Mouse (Mus musculus) hindbrain, embryonic 14.5 days (tissue): Measurements from ENCODE around the gene Prrt3. TPM values are rescaled to one million over a fixed set of nuclear protein-coding genes. Genes with fewer than 3 reads are reported as not detected.
A peak's percentile ranks its signal among the peaks of the same experiment; 100 is the strongest.

ENCODE experiments used
- ATAC-seq: fragments of 200-750 bp; cut with Nextera tagmentation; 2 replicates; pipeline ENCODE4 v1.8.0; 2017; ENCODE audit warnings: moderate number of reproducible peaks, mild to moderate bottlenecking, moderate TSS enrichment, moderate library complexity; ENCODE audit not compliant: low FRiP score
- DNase-seq: peaks from one replicate; pipeline ENCODE4 v3.0.0-alpha.2; 2015; ENCODE audit warnings: low spot score
- H3K27ac ChIP-seq: fragments of 300-500 bp; sonication (generic); 2 replicates; pipeline ENCODE4 v1.5.1; 2014; ENCODE audit warnings: mild to moderate bottlenecking, moderate library complexity
- H3K27me3 ChIP-seq: fragments of 300-500 bp; sonication (generic); 2 replicates; pipeline ENCODE4 v1.6.1; 2014; ENCODE audit warnings: mild to moderate bottlenecking, low read length, mixed read lengths; ENCODE audit not compliant: control insufficient read depth, insufficient read depth
- H3K36me3 ChIP-seq: fragments of 300-500 bp; sonication (generic); replicated peaks from 2 replicates; pipeline ENCODE4 v1.6.1; 2014; ENCODE audit not compliant: control insufficient read depth, insufficient read depth
- H3K4me1 ChIP-seq: fragments of 300-500 bp; sonication (generic); replicated peaks from 2 replicates; pipeline ENCODE4 v1.6.1; 2014; ENCODE audit warnings: antibody characterized with exemption, low read length, mixed read lengths; ENCODE audit not compliant: control insufficient read depth, insufficient read depth
- H3K4me2 ChIP-seq: fragments of 300-500 bp; sonication (generic); replicated peaks from 2 replicates; pipeline ENCODE4 v1.6.1; 2014; ENCODE audit warnings: mild to moderate bottlenecking, moderate library complexity
- H3K4me3 ChIP-seq: fragments of 300-500 bp; sonication (generic); replicated peaks from 2 replicates; pipeline ENCODE4 v1.5.1; 2014; ENCODE audit warnings: mild to moderate bottlenecking, low read length
- H3K9ac ChIP-seq: fragments of 300-500 bp; sonication (generic); 2 replicates; pipeline ENCODE4 v1.6.1; 2014
- H3K9me3 ChIP-seq: fragments of 300-500 bp; sonication (generic); 2 replicates; pipeline ENCODE4 v1.6.1; 2016; ENCODE audit warnings: low read length; ENCODE audit not compliant: control insufficient read depth
- WGBS: fragments of 180-500 bp; shearing (Covaris S2); extraction: QIAGEN DNeasy Blood & Tissue Kit; methylation state at CpG from one replicate; pipeline ENCODE4 v1.1.7; 2014; 5-methylcytosine and 5-hydroxymethylcytosine counted together
- polyA plus RNA-seq: library from polyadenylated mRNA; unstranded; fragments of >200 nt; fragmentation: Nextera tagmentation; extraction: Ambion mirVana; gene quantifications from 2 replicates; pipeline ENCODE4 v1.2.1, GENCODE M21; 2014

Prrt3 gene
- polyA plus RNA-seq, 1 experiment from 2014 or later = 10.5 TPM

DNA sequence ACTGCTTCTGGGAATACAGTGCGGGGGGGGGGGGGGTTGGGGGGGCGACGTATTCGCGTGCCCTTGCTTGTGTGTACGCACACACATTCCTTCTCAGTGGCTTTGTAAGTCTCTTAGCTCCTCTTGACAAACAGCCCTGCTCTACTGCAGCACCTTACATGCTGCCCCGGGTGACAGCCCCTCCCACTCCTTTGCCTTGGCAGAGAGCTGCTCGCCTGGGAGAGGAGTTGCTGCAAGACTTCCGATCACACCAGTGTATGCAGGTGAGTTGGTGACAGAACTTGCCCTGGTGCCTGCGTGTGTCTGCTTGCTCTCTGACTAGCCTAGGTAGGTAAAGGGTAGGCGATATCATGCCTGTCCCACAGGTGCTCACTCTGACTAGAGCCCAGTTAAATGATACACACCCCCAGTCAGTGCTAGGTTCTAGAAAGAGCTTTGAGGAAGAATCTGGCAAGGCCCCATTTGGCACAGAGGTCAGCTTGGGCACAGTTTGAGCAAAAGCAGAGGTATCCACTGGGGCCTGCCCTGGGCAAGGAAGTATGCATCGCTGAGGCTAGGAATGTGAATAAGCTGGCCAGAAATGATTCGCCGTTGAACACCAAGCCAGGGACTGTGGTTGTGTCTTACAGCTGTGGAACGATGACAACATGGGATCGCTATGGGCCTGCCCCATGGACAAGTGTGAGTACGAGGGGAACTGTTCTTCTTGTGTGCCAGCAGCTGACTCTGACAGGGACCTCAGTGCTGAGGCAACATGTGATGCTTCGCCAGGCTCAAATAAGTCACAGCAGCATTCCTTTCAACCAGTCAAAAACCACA is 21.0 kb downstream of the Prrt3 start:
- no peaks in the 10 kb centered on the region; the same call in none of the 2 replicates for H3K27me3 ChIP-seq
- no peak overlapping the region for H3K4me3 ChIP-seq
- 62% methylated on average over 18 of the region's 18 CpGs for WGBS
- peaks cover 29% of the 10 kb centered on the region for H3K4me1 ChIP-seq
- H3K36me3 ChIP-seq = peaks cover 3% of the 10 kb centered on the region; the same call in 1 of the 2 replicates
- no peak overlapping the region for H3K4me2 ChIP-seq
- H3K9ac ChIP-seq = no peak overlapping the region
- no peak overlapping the region for H3K27ac ChIP-seq
- DNase-seq = no peak
- H3K9me3 ChIP-seq = no peaks in the 10 kb centered on the region
- ATAC-seq = no peak

DNA sequence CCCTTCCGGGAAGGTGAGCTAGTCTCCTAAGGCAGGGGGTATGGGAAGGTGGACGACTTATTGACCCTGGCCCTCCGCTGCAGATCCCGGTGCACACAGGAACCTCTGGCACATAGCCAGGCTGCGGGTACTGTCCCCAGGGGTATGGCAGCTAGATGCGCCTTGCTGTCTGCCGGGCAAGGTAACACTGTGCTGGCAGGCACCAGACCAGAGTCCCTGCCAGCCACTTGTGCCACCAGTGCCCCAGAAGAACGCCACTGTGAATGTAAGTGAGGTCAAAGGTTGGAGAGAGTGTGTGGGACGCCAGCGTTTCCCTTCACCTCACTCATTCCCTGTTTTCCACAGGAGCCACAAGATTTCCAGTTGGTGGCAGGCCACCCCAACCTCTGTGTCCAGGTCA is 22.8 kb downstream of the Prrt3 start:
- Histone ChIP-seq H3K27ac (no peak overlapping the region), H3K36me3 (no peaks in the 10 kb centered on the region), H3K9ac (no peak overlapping the region), H3K4me2 (no peak overlapping the region), H3K9me3 (no peaks in the 10 kb centered on the region), H3K4me3 (no peak overlapping the region), H3K27me3 (no peaks in the 10 kb centered on the region; the same call in none of the 2 replicates), H3K4me1 (peaks cover 12% of the 10 kb centered on the region)
- no peak for ATAC-seq
- WGBS = 77% methylated on average over 10 of the region's 10 CpGs
- no peak for DNase-seq

- H3K9me3 ChIP-seq = no peaks in the 10 kb centered on the region
- H3K27ac ChIP-seq = no peak overlapping the region
- no peaks in the 10 kb centered on the region for H3K36me3 ChIP-seq
- no peak overlapping the region for H3K4me2 ChIP-seq
- no peaks in the 10 kb centered on the region; the same call in none of the 2 replicates for H3K27me3 ChIP-seq
- ATAC-seq (no peak), DNase-seq (no peak)
- 29% methylated on average over 7 of the region's 7 CpGs for WGBS
- no peak overlapping the region for H3K9ac ChIP-seq
- H3K4me1 ChIP-seq = peaks cover 9% of the 10 kb centered on the region
- no peak overlapping the region for H3K4me3 ChIP-seq
These were observed 24.4 kb downstream of the Prrt3 start for GRCm38 (mm10) chr6:113477353-113477752.

DNA sequence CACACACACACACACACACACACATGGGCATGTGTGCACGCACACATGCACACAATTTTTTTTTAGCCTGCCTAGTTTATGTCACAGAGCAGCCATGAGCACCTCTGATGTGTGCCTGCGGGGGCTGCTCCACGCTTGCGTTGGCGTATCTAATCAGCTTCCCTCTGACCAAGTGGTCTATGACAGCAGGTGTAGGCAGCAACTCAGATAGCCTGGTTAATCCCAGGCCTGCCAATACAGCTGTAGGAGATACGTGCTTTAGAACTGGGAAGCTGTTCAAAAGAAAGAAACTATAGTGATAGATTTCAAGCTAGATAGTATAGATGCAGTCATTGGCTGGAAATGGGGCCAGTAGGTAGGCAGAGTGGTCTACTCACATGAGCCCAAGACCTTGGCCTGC is 28.0 kb downstream of the Prrt3 start:
- 84% methylated on average over 6 of the region's 6 CpGs for WGBS
- H3K36me3 ChIP-seq = no peaks in the 10 kb centered on the region
- H3K27me3 ChIP-seq = peaks cover 20% of the 10 kb centered on the region; the same call in 1 of the 2 replicates
- no peak overlapping the region for H3K4me3 ChIP-seq
- H3K9ac ChIP-seq = no peak overlapping the region
- no peak overlapping the region for H3K27ac ChIP-seq
- DNase-seq = no peak
- no peak for ATAC-seq
- H3K4me2 ChIP-seq = no peak overlapping the region
- peaks cover 7% of the 10 kb centered on the region; the same call in 1 of the 2 replicates for H3K4me1 ChIP-seq
- no peaks in the 10 kb centered on the region for H3K9me3 ChIP-seq

DNA sequence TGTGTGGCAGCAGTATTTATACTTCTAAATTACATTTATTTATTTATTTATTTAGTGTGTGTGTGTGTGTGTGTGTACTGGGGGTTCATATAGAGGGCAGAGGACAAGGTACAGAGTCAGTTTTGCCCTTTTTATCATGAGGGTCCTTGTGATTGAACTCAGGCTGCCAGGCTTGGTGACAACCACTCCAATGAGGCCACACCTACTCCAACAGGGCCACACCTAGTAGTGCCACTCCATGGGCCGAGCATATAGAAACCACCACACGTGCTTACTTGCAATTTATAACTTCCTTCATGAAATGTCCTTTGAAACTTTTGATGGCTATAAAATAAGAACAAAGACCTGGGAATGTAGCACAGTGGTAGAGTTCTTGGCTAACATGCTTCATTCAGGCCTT is 28.5 kb downstream of the Prrt3 start:
- no peak overlapping the region for H3K9ac ChIP-seq
- no peak overlapping the region for H3K4me2 ChIP-seq
- peaks cover 7% of the 10 kb centered on the region; the same call in 1 of the 2 replicates for H3K4me1 ChIP-seq
- no peaks in the 10 kb centered on the region for H3K36me3 ChIP-seq
- ATAC-seq (no peak), DNase-seq (no peak)
- no peak overlapping the region for H3K4me3 ChIP-seq
- WGBS = 74% methylated on average over 2 of the region's 2 CpGs
- H3K27me3 ChIP-seq = peaks cover 20% of the 10 kb centered on the region; the same call in 1 of the 2 replicates
- no peaks in the 10 kb centered on the region for H3K9me3 ChIP-seq
- no peak overlapping the region for H3K27ac ChIP-seq

GRCm38 (mm10) chr6:113472061-113472460 is 29.7 kb downstream of the Prrt3 start:
- whole genome bisulfite sequencing = 60% methylated on average over 10 of the region's 10 CpGs
- no peak for DNase-seq
- no peak overlapping the region for H3K4me3 ChIP-seq
- H3K9me3 ChIP-seq = no peaks in the 10 kb centered on the region
- peaks cover 23% of the 10 kb centered on the region; the same call in 1 of the 2 replicates for H3K27me3 ChIP-seq
- H3K9ac ChIP-seq = no peak overlapping the region
- H3K4me1 ChIP-seq = peaks cover 7% of the 10 kb centered on the region; the same call in 1 of the 2 replicates
- H3K27ac ChIP-seq = no peak overlapping the region
- no peak overlapping the region for H3K4me2 ChIP-seq
- ATAC-seq = no peak
- no peaks in the 10 kb centered on the region for H3K36me3 ChIP-seq

- Histone ChIP-seq H3K4me3 (no peak within 1 kb of the TSS), H3K4me1 (peaks cover 7% of the 10 kb centered on the region; the same call in 1 of the 2 replicates), H3K4me2 (peak within 1 kb of the TSS; percentile 20; the same call in 1 of the 2 replicates), H3K27me3 (peaks cover 23% of the 10 kb centered on the region; the same call in 1 of the 2 replicates), H3K9ac (no peak within 1 kb of the TSS; the same call in 1 of the 2 replicates), H3K9me3 (no peaks in the 10 kb centered on the region), H3K27ac (no peak within 1 kb of the TSS), H3K36me3 (no peaks in the 10 kb centered on the region)
- DNase-seq (no peak), ATAC-seq (no peak)
- 17% methylated on average over 12 of the region's 12 CpGs for WGBS
These were observed 30.3 kb downstream of the Prrt3 start, which contains the start of gene Il17rc for GRCm38 (mm10) chr6:113471297-113471936. Gene Il17rc (plus strand): TSS chr6:113471427.

DNA sequence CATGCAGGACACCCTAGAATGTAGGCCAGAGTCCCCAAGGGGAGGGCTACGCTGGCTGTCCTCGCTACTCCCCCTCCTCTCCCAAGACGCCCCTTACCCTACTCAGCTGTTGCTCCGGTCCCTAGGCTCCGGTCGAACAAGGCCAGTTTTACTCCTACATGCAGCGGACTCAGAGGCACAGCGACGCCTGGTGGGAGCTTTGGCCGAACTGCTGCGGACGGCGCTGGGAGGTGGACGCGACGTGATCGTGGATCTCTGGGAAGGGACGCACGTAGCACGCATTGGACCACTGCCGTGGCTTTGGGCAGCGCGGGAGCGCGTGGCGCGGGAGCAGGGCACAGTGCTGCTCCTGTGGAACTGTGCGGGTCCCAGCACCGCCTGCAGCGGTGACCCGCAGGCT is 32.3 kb downstream of the Prrt3 start:
- H3K4me3 ChIP-seq = peak overlapping the region; percentile 31
- H3K4me1 ChIP-seq = peaks cover 7% of the 10 kb centered on the region; the same call in 1 of the 2 replicates
- WGBS = 1% methylated on average over 27 of the region's 31 CpGs
- H3K36me3 ChIP-seq = no peaks in the 10 kb centered on the region
- DNase-seq (peak; percentile 74), ATAC-seq (peak; percentile 60; the same call in 1 of the 2 replicates)
- H3K4me2 ChIP-seq = peak overlapping the region; percentile 55
- H3K9me3 ChIP-seq = no peaks in the 10 kb centered on the region
- peaks cover 23% of the 10 kb centered on the region; the same call in 1 of the 2 replicates for H3K27me3 ChIP-seq
- H3K9ac ChIP-seq = peak overlapping the region; percentile 28; the same call in 1 of the 2 replicates
- no peak overlapping the region for H3K27ac ChIP-seq

DNA sequence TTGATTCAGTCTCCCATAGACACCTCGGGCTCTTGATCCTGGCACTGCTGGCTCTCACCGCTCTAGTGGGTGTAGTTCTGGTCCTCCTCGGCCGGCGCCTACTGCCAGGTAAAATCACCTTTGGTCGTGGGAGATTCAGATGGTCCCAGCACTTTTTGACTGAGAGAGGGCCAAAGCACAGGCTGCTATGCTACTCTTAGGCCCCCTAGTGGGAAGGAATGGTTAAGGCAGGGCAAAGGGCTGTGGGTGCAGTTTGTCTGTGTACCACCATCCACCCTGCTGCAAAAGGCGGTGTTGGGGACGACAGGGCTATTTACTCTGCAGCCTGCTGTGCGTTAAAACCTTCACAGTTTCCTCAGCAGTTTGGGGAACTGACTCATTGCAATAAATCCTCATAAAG is 32.7 kb downstream of the Prrt3 start:
- 10% methylated on average over 9 of the region's 9 CpGs for WGBS
- H3K27me3 ChIP-seq = peaks cover 23% of the 10 kb centered on the region; the same call in 1 of the 2 replicates
- no peak overlapping the region for H3K27ac ChIP-seq
- ATAC-seq = peak; percentile 74; the same call in 1 of the 2 replicates
- H3K4me1 ChIP-seq = peaks cover 7% of the 10 kb centered on the region; the same call in 1 of the 2 replicates
- H3K9me3 ChIP-seq = no peaks in the 10 kb centered on the region
- DNase-seq = peak; percentile 74
- peak overlapping the region; percentile 31 for H3K4me3 ChIP-seq
- H3K4me2 ChIP-seq = peak overlapping the region; percentile 55
- H3K36me3 ChIP-seq = no peaks in the 10 kb centered on the region
- no peak overlapping the region; the same call in 1 of the 2 replicates for H3K9ac ChIP-seq
